14 mouse cellular contexts compared by ENCODE assay signal in the genomic region with DNA sequence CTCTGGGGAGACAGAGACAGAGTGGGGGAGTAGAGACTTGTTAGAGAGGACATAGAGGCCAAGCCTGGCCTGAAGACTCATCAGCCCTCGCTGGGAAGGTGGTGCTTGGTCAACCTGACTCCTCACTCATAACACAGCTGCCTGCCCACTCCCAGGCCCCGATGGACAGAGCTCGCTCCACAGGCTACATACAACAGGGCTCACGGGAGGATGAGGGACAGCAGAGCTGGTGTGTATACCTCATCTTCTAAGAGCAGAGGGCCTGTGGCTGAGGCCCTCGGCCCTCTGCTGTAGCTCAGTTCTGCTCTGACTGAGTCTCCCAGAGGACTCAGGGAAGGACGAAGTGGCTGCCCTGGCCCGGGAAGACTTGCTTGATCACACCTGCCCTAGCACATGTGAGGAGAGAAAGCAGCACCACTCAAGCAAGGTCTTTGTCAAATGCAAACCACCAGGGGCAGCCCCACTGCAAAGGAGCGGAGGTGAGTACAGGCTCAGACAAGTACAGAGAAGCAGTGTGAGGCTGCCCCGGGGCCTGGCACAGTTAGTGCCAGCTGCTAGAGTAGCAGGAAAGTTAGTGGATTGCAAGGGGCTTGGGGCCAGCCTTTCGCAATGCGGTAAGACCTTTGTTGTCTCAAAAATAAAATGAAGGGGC. TPM values are rescaled to one million over a fixed set of nuclear protein-coding genes. Genes with fewer than 3 reads are reported as not detected.
DNase-seq lines count a peak whose midpoint lies in the region; ATAC-seq and TF ChIP-seq lines count a peak whose summit lies in the region.
"Had no signal": no experiment of that assay in that cellular context is flagged by ENCODE, and none has a peak within 500 bp of the region (broad histone marks: within the 10 kb centered on the region; RNA-seq: fewer than 3 reads in every experiment).

No protein-coding gene starts in this region.

- H3K4me2 ChIP-seq in forebrain, embryonic 11.5 days (ENCODE audit: low read depth, low read length, severe bottlenecking), result no peak overlapping the region
- no peak overlapping the region for H3K4me2 ChIP-seq in forebrain, embryonic 14.5 days (ENCODE audit: low read length)
- no peak overlapping the region for H3K4me2 ChIP-seq in kidney, postnatal 0 days (ENCODE audit: low read length)
- H3K4me2 ChIP-seq in intestine, embryonic 16.5 days (ENCODE audit: low read depth, low read length), result no peak overlapping the region

- H3K9me3 ChIP-seq in forebrain, embryonic 11.5 days (ENCODE audit: control insufficient read depth, low read length), result no peaks in the 10 kb centered on the region; the same call in 1 of the 2 replicates
- 0 out of 2 replicates have a peak, but pooled peaks cover 4% of the 10 kb centered on the region for H3K9me3 ChIP-seq in forebrain, embryonic 14.5 days (replicated peaks; ENCODE audit: control insufficient read depth, low read length)
- no peaks in the 10 kb centered on the region for H3K9me3 ChIP-seq in kidney, postnatal 0 days (replicated peaks; ENCODE audit: low read length)
- H3K9me3 ChIP-seq in intestine, embryonic 16.5 days (ENCODE audit: control insufficient read depth, low read length), result no peaks in the 10 kb centered on the region

- no peaks in the 10 kb centered on the region for H3K27me3 ChIP-seq in forebrain, embryonic 11.5 days (ENCODE audit: control insufficient read depth, insufficient read depth, low read length)
- no peaks in the 10 kb centered on the region for H3K27me3 ChIP-seq in forebrain, embryonic 14.5 days (replicated peaks; ENCODE audit: control insufficient read depth, insufficient read depth, low read length)
- no peaks in the 10 kb centered on the region for H3K27me3 ChIP-seq in kidney, postnatal 0 days (ENCODE audit: insufficient read depth, low read length)
- no peaks in the 10 kb centered on the region for H3K27me3 ChIP-seq in intestine, embryonic 16.5 days (replicated peaks; ENCODE audit: control insufficient read depth, insufficient read depth, low read length)

- TF ChIP-seq CTCF in kidney, postnatal 0 days (IDR thresholded peaks at IDR 0.05; ENCODE audit: low read depth), result no peak

- H3K4me1 ChIP-seq in forebrain, embryonic 11.5 days (replicated peaks; ENCODE audit: control insufficient read depth, insufficient read depth, low read length), result 0 out of 2 replicates have a peak, but pooled peaks cover 2% of the 10 kb centered on the region
- H3K4me1 ChIP-seq in forebrain, embryonic 14.5 days (ENCODE audit: control insufficient read depth, insufficient read depth, low read length), result no peaks in the 10 kb centered on the region
- H3K4me1 ChIP-seq in kidney, postnatal 0 days (replicated peaks; ENCODE audit: insufficient read depth, low read length), result no peaks in the 10 kb centered on the region
- H3K4me1 ChIP-seq in intestine, embryonic 16.5 days (ENCODE audit: control insufficient read depth, insufficient read depth, low read length), result peaks cover 8% of the 10 kb centered on the region

- H3K27ac ChIP-seq in forebrain, embryonic 11.5 days (ENCODE audit: low read depth, low read length), result no peak overlapping the region
- no peak overlapping the region for H3K27ac ChIP-seq in forebrain, embryonic 14.5 days (ENCODE audit: low read depth, low read length)
- H3K27ac ChIP-seq in kidney, postnatal 0 days, result no peak overlapping the region
- H3K27ac ChIP-seq in intestine, embryonic 16.5 days (ENCODE audit: low read length), result no peak overlapping the region

- H3K9ac ChIP-seq in forebrain, embryonic 11.5 days (ENCODE audit: low read length), result no peak overlapping the region
- no peak overlapping the region for H3K9ac ChIP-seq in forebrain, embryonic 14.5 days (ENCODE audit: low read length)
- no peak overlapping the region for H3K9ac ChIP-seq in kidney, postnatal 0 days (ENCODE audit: low read depth, low read length)
- H3K9ac ChIP-seq in intestine, embryonic 16.5 days (ENCODE audit: low read depth, low read length), result no peak overlapping the region
- H3K9ac ChIP-seq: liver, postnatal 0 days had no signal

- no peaks in the 10 kb centered on the region for H3K36me3 ChIP-seq in forebrain, embryonic 11.5 days (ENCODE audit: control insufficient read depth, insufficient read depth, low read length)
- H3K36me3 ChIP-seq in forebrain, embryonic 14.5 days (ENCODE audit: control insufficient read depth, insufficient read depth, low read length), result no peaks in the 10 kb centered on the region
- H3K36me3 ChIP-seq in kidney, postnatal 0 days (ENCODE audit: insufficient read depth, low read length), result no peaks in the 10 kb centered on the region
- no peaks in the 10 kb centered on the region for H3K36me3 ChIP-seq in intestine, embryonic 16.5 days (ENCODE audit: control insufficient read depth, insufficient read depth, low read length)

- ATAC-seq in forebrain, embryonic 11.5 days (replicated peaks; ENCODE audit: low FRiP score), result no peak
- ATAC-seq in forebrain, embryonic 14.5 days, result no peak
- ATAC-seq in kidney, postnatal 0 days (replicated peaks; ENCODE audit: low FRiP score, low read depth), result 0 out of 2 replicates have a peak, but pooled peaks have one; percentile 6
- peak; percentile 37 for ATAC-seq in CD4-positive, CD25-positive, alpha-beta regulatory T cell, adult 4 months
- 0 out of 2 replicates have a peak, but pooled peaks have one; percentile 16 for ATAC-seq in intestine, embryonic 16.5 days
- ATAC-seq: liver, postnatal 0 days had no signal

- peak; percentile 51 for DNase-seq in forebrain, embryonic 11.5 days (ENCODE audit: low spot score)
- no peak for DNase-seq in forebrain, embryonic 14.5 days (ENCODE audit: low spot score)
- DNase-seq in kidney, postnatal 0 days (ENCODE audit: low spot score), result no peak
- no peak for DNase-seq in kidney, adult 18-20 months
- DNase-seq in adrenal gland, postnatal 36 days, result no peak
- DNase-seq in cerebellum, postnatal 25 days, result no peak
- DNase-seq: cerebellum, adult 11 months; kidney, postnatal 14 days; liver, postnatal 0 days; right cerebral cortex, adult 18-20 months; thymus, postnatal 14 days had no signal

- WGBS in forebrain, embryonic 11.5 days, result 88% methylated on average over 11 of the region's 11 CpGs
- 87% methylated on average over 11 of the region's 11 CpGs for WGBS in forebrain, embryonic 14.5 days
- 84% methylated on average over 11 of the region's 11 CpGs for WGBS in kidney, postnatal 0 days
- WGBS in intestine, embryonic 16.5 days, result 78% methylated on average over 11 of the region's 11 CpGs

- no peak overlapping the region for H3K4me3 ChIP-seq in forebrain, embryonic 11.5 days (ENCODE audit: low read depth, low read length)
- no peak overlapping the region for H3K4me3 ChIP-seq in forebrain, embryonic 14.5 days (ENCODE audit: low read depth, low read length)
- H3K4me3 ChIP-seq in kidney, postnatal 0 days (replicated peaks; ENCODE audit: low read depth, low read length), result no peak overlapping the region
- no peak overlapping the region for H3K4me3 ChIP-seq in intestine, embryonic 16.5 days (ENCODE audit: low read length)
- H3K4me3 ChIP-seq: erythroblast, embryonic 14.5 days had no signal

RNA-seq across cellular contexts. Expression of a gene that starts 34.9 kb away (rescaled TPM):
- 164 and 173 TPM in 2 replicates for polyA plus RNA-seq in forebrain, embryonic 11.5 days (2014; fragmentation: Nextera tagmentation; extraction: Ambion mirVana)
- 39.7 and 45.5 TPM in 2 replicates for polyA plus RNA-seq in forebrain, embryonic 14.5 days (2014; fragmentation: Nextera tagmentation; extraction: Ambion mirVana)
- polyA plus RNA-seq in kidney, postnatal 0 days (2015; fragmentation: Nextera tagmentation; extraction: Ambion mirVana), result 141 and 160 TPM in 2 replicates
- 100 to 1,000 TPM; 139 to 188 TPM for polyA plus RNA-seq in CD4-positive, CD25-positive, alpha-beta regulatory T cell, adult 4 months (2017; shearing (Covaris generic))
- polyA plus RNA-seq in intestine, embryonic 16.5 days (2015; fragmentation: Nextera tagmentation; extraction: Ambion mirVana), result 79.7 and 89.1 TPM in 2 replicates
- total RNA-seq in adrenal gland, postnatal 36 days (2021), result 100 to 1,000 TPM; 230 to 283 TPM

Comparison
In these comparisons a context has a peak if more than half of its experiments do, and no peak if none do; other contexts are left out.
1. ATAC-seq: peak in kidney, postnatal 0 days (single experiment), CD4-positive, CD25-positive, alpha-beta regulatory T cell, adult 4 months (single experiment) and intestine, embryonic 16.5 days (single experiment); none in forebrain, embryonic 11.5 days (single experiment) and forebrain, embryonic 14.5 days (single experiment).